Mouse (Mus musculus) hindbrain, embryonic 10.5 days (tissue): ENCODE measurements around the gene Gnat2. TPM values are rescaled to one million over a fixed set of nuclear protein-coding genes. Genes with fewer than 3 reads are reported as not detected.

ENCODE experiments used
- DNase-seq: peaks from one replicate; pipeline ENCODE4 v3.0.0-alpha.2; 2017; ENCODE audit warnings: low spot score
- H3K27ac ChIP-seq: fragments of 300-500 bp; sonication (generic); 2 replicates; pipeline ENCODE4 v1.5.1; 2016; ENCODE audit warnings: mild to moderate bottlenecking, moderate library complexity
- H3K27me3 ChIP-seq: fragments of 300-500 bp; sonication (generic); 2 replicates; pipeline ENCODE4 v1.6.1; 2016; ENCODE audit warnings: mild to moderate bottlenecking; ENCODE audit not compliant: poor library complexity, insufficient read depth, severe bottlenecking
- H3K36me3 ChIP-seq: fragments of 300-500 bp; sonication (generic); 2 replicates; pipeline ENCODE4 v1.6.1; 2016; ENCODE audit warnings: mild to moderate bottlenecking, moderate library complexity
- H3K4me1 ChIP-seq: fragments of 300-500 bp; sonication (generic); replicated peaks from 2 replicates; pipeline ENCODE4 v1.6.1; 2016; ENCODE audit warnings: mild to moderate bottlenecking
- H3K4me3 ChIP-seq: fragments of 300-500 bp; sonication (generic); 2 replicates; pipeline ENCODE4 v1.5.1; 2016; ENCODE audit warnings: mild to moderate bottlenecking, moderate library complexity
- H3K9me3 ChIP-seq: fragments of 300-500 bp; sonication (generic); 2 replicates; pipeline ENCODE4 v1.6.1; 2016; ENCODE audit warnings: mild to moderate bottlenecking, moderate library complexity
- WGBS: fragments of 180-500 bp; shearing (Covaris S2); methylation state at CpG from one replicate; pipeline ENCODE4 v1.1.7; 2016; 5-methylcytosine and 5-hydroxymethylcytosine counted together
- polyA plus RNA-seq: library from polyadenylated mRNA; unstranded; fragments of >200 nt; fragmentation: Nextera tagmentation; extraction: Ambion mirVana; gene quantifications from 2 replicates; pipeline ENCODE4 v1.2.1, GENCODE M21; 2016

Gene Gnat2
- polyA plus RNA-seq, 1 experiment from 2014 or later = 0.46 TPM

DNA sequence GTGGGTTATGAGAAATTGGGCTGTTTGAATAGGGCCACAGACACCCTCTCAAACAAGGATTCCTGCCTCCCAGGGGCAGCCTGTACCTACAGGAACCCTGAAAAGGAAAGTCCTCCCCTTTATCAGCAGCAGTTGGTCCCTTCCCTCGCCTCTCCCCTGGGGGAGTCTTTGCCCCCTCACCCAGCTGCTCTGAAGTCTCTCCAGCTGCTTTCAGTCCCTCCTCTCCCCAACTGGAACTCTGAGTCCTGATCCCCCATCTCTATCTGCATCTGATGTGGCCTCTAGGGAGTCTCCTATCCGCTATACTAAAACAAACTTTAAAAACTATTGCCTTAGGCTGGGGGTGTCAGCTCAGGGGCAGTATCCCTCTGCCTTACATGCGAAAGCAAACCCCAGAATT lies 5.3 kb upstream of the Gnat2 start:
- Histone ChIP-seq H3K36me3 (no peaks in the 10 kb centered on the region; the same call in 1 of the 2 replicates), H3K9me3 (no peaks in the 10 kb centered on the region), H3K4me1 (peaks cover 65% of the 10 kb centered on the region), H3K4me3 (peak overlapping the region; percentile 91; the same call in 1 of the 2 replicates), H3K27me3 (peaks cover 12% of the 10 kb centered on the region; the same call in 1 of the 2 replicates), H3K27ac (peak overlapping the region; percentile 95; the same call in 1 of the 2 replicates)
- no peak for DNase-seq
- 75% methylated on average over 3 of the region's 3 CpGs for WGBS

DNA sequence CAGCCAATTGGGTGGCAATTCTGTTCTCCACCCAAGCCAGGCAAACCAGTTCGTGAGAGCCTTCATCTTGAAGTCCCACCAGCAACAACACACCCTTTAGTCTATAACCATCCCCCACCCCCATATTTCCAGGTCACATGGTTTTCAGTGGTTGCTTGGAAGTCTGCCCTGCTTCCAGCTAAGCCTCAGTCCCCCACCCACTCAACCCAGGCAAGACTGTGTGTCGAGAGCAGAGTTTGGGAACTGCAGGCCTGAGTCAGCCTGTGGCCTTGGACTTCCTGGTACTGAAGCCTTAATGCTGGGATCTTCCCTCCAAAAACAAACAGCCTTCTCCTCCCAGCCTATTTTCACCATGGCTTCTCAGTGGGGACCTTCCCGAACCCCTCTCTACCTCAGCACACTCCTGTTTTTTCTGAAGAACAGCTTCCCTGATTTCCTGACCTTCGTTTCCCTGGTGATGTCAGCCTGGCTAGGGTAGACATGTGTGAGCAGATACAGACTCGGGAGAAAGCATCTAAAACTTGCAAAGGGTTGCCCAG lies 3.7 kb upstream of the Gnat2 start:
- Histone ChIP-seq H3K27ac (peak overlapping the region; percentile 62; the same call in 1 of the 2 replicates), H3K36me3 (no peaks in the 10 kb centered on the region), H3K9me3 (no peaks in the 10 kb centered on the region), H3K4me1 (peaks cover 49% of the 10 kb centered on the region), H3K27me3 (peaks cover 12% of the 10 kb centered on the region; the same call in 1 of the 2 replicates), H3K4me3 (no peak overlapping the region)
- WGBS = 50% methylated on average over 5 of the region's 5 CpGs
- DNase-seq = no peak

DNA sequence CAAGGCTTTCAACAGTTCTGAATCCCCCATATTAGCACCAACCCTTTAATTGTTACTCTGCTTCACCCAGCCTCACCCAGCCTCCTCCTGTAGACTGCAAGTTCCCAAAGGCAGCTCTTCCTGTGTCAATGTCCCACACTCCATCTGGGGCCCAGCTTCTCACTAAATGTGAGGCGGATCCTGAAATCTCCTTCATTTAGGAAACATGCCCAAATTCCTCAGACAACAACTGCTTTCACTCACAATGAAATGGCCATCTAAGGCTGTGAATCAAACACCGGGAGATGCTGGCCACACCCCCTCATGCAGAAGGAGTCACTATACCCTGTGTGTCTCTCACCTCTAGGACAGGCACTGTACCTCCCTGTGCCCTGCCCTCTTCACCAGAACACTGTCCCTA lies 2.7 kb upstream of the Gnat2 start:
- 46% methylated on average over 2 of the region's 2 CpGs for WGBS
- H3K27me3 ChIP-seq = peaks cover 12% of the 10 kb centered on the region; the same call in 1 of the 2 replicates
- no peak overlapping the region for H3K4me3 ChIP-seq
- no peaks in the 10 kb centered on the region for H3K9me3 ChIP-seq
- H3K36me3 ChIP-seq = no peaks in the 10 kb centered on the region
- no peak overlapping the region for H3K27ac ChIP-seq
- DNase-seq = no peak
- H3K4me1 ChIP-seq = peaks cover 39% of the 10 kb centered on the region

DNA sequence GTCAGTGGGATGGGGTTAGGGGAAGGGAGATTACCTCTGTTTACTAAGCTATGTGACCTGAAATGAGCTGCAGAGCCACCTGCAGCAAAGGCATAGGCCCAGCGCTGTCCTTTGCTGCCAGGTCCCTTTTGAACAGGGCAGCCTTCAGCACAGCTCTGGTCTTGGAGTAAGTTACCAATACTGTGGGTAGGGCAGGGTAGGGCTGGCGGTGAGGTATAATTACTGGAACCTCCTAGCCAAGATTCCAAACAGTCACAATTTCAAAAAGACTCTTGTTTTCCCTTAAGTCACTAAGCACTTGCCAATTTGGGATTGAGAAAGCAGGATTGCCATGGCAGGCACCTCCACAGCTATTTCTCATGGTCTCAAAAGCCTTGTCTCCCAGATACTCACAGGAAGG lies 2.0 kb upstream of the Gnat2 start:
- 85% methylated on average over 2 of the region's 2 CpGs for WGBS

DNA sequence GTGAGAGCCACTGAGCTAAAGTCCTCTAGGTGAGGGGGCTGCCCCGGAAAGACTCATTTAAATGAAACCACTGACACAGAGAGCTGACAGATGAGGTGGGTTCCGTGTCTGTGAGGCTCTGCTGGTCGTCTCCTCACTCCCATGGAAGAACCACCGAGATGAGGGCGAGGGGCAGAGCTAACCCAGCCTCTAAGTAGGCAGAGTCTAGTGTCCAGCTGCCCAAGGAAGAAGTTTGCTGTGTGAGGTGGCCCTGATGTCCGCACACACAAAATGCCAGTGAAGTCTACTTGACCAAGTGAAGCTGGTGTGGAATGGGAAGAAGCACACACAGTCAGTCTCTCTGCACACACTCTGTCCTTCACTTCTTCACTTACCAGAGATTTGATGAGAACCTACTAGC lies 559 bp upstream of the Gnat2 start:
- Histone ChIP-seq H3K9me3 (no peaks in the 10 kb centered on the region), H3K4me1 (peaks cover 18% of the 10 kb centered on the region), H3K27me3 (peaks cover 12% of the 10 kb centered on the region; the same call in 1 of the 2 replicates), H3K4me3 (no peak overlapping the region), H3K36me3 (no peaks in the 10 kb centered on the region), H3K27ac (no peak overlapping the region)
- DNase-seq = no peak
- WGBS = 76% methylated on average over 6 of the region's 6 CpGs

More for the DNA sequence above, 2.0 kb upstream of the Gnat2 start:
- Histone ChIP-seq H3K9me3 (no peaks in the 10 kb centered on the region), H3K27me3 (peaks cover 12% of the 10 kb centered on the region; the same call in 1 of the 2 replicates), H3K4me3 (no peak overlapping the region), H3K4me1 (peaks cover 33% of the 10 kb centered on the region), H3K27ac (no peak overlapping the region), H3K36me3 (no peaks in the 10 kb centered on the region)
- no peak for DNase-seq

DNA sequence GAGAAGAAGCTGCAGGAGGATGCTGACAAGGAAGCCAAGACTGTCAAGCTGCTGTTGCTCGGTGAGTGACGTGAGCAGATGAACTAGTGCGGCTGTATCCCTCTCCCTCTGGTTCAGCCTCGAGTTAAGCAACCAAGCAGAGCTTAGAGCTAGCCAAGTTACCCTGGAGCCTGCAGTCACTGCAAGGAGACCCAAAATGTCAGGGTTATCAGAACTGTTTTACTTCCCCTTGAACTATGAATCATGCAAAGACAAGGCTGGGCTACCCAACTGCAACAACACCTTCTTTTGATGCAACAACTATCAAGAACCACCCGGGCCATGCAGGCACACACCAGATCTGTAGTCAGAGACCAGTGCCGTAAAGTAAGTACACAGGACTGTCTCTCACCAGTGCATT lies 717 bp downstream of the Gnat2 start:
- H3K9me3 ChIP-seq = no peaks in the 10 kb centered on the region
- no peak overlapping the region for H3K27ac ChIP-seq
- DNase-seq = no peak
- H3K27me3 ChIP-seq = peaks cover 8% of the 10 kb centered on the region; the same call in 1 of the 2 replicates
- H3K4me1 ChIP-seq = peaks cover 13% of the 10 kb centered on the region
- H3K4me3 ChIP-seq = no peak overlapping the region
- H3K36me3 ChIP-seq = no peaks in the 10 kb centered on the region
- 67% methylated on average over 6 of the region's 6 CpGs for WGBS

DNA sequence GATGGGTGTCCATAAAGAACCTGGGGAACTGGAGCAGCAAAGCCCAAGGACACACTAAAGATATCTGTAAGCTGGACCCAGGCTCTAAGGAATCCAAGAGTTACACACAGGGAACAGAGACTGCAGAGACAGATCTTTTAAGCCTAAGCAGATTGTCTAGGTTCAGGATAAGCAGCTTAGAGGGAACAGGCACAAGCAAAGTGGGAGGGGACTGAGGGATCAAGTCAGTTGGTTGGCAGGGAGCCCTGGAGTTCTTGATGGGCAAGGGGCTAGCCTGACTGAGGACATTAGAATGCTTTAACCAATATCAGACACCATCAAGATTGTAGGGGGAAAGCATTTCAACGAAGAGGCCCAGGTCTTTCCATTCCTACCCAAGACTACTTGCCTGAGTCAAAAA lies 1.6 kb downstream of the Gnat2 start:
- no peaks in the 10 kb centered on the region for H3K9me3 ChIP-seq
- H3K4me1 ChIP-seq = peaks cover 8% of the 10 kb centered on the region
- no peak for DNase-seq
- no peak overlapping the region for H3K4me3 ChIP-seq
- peaks cover 3% of the 10 kb centered on the region; the same call in 1 of the 2 replicates for H3K27me3 ChIP-seq
- WGBS = 91% methylated on average over 1 of the region's 1 CpGs
- no peaks in the 10 kb centered on the region for H3K36me3 ChIP-seq
- H3K27ac ChIP-seq = no peak overlapping the region

DNA sequence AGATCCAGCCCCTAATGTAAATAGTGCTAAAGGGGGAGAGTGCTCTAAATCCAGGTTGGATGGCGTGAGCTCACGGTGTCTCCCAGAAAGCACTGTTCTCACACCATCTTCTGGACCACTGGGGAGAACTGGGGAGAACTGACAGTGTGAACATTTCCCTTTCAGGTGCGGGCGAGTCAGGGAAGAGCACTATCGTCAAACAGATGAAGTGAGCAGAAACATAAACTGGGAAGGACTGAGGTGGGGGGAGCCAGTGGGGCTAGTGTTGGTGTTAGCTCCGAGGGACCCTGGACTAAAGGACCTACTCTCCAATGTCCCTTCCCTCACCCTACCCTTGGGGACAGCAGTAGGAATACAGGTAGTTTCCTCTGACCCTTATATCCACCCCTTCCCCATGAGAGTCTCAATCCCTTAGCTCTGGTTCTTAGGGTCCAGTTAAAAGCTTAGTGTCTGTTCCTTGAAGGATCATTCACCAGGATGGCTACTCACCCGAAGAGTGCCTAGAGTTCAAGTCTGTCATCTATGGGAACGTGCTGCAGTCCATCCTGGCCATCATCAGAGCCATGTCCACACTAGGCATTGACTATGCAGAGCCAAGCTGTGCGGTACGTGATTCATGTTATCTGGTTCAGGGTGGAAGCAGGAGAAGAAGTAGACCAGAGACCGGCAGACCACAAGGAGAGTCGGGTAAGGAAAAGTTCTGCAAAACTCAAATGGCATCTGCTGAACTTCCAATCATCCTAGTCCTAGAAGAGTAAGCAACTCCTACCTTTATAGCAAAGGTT lies 2.6 kb downstream of the Gnat2 start:
- Histone ChIP-seq H3K4me1 (no peaks in the 10 kb centered on the region), H3K27ac (no peak overlapping the region), H3K27me3 (no peaks in the 10 kb centered on the region), H3K9me3 (no peaks in the 10 kb centered on the region), H3K36me3 (no peaks in the 10 kb centered on the region), H3K4me3 (no peak overlapping the region)
- DNase-seq = no peak
- 94% methylated on average over 12 of the region's 12 CpGs for WGBS

DNA sequence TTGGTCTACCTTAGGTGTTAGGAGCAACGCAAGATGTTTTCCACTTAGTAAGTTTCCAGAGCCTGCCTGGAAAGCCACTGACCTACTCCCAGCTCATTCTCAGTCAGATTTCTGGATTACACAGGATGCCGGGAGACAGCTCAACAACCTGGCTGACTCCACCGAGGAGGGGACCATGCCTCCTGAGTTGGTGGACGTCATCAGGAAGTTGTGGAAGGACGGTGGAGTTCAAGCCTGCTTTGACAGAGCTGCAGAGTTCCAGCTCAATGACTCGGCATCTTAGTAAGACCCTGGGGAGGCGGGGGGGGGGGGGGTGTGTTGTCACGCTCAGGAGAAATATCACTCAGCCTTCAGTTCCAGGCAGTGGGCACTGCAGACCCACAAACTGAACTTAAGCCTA lies 3.6 kb downstream of the Gnat2 start:
- H3K27ac ChIP-seq = no peak overlapping the region
- whole genome bisulfite sequencing = 71% methylated on average over 8 of the region's 8 CpGs
- no peaks in the 10 kb centered on the region for H3K27me3 ChIP-seq
- DNase-seq = no peak
- no peaks in the 10 kb centered on the region for H3K4me1 ChIP-seq
- H3K9me3 ChIP-seq = no peaks in the 10 kb centered on the region
- H3K4me3 ChIP-seq = no peak overlapping the region
- no peaks in the 10 kb centered on the region for H3K36me3 ChIP-seq

DNA sequence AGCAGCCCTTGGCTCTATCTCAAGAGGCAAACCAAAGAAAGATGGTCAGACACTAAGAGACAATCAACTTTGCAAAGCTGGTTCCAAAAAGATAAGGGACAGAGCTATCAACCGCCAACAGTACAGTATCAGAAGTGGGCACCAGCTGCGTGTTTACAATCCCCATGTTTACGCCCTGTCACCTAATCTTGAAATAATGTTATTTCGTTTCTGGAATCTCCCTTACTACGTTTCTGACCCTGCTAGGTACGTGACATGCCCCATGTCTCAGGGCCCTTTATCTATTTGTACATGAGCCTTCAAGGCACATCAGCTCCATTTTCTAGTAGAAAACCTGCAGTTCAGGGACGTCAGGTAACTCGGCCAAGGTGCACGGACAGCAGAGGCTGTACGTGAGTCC lies 4.1 kb downstream of the Gnat2 start:
- DNase-seq = no peak
- WGBS = 90% methylated on average over 10 of the region's 10 CpGs
- Histone ChIP-seq H3K27me3 (no peaks in the 10 kb centered on the region), H3K36me3 (no peaks in the 10 kb centered on the region), H3K4me1 (no peaks in the 10 kb centered on the region), H3K4me3 (no peak overlapping the region), H3K27ac (peak overlapping the region; percentile 40; the same call in 1 of the 2 replicates), H3K9me3 (no peaks in the 10 kb centered on the region)

DNA sequence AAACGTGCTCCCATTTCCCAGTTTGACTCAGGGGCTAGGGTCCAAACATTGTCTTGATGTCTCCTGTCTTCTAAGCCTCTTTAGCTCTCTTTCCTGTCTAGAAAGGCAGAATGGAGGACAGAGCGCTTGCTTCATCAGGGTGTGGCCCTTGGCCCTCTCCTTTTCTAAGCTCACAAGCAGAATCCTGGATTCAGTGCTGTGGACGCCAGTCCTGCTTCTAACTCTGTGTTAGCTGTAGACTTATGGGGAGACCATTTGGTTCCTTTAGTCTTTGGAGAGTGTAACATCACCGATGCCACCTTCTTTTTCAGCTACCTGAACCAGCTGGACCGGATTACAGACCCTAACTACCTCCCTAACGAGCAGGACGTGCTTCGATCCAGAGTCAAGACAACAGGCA lies 5.1 kb downstream of the Gnat2 start:
- DNase-seq = no peak
- Histone ChIP-seq H3K9me3 (no peaks in the 10 kb centered on the region), H3K4me1 (no peaks in the 10 kb centered on the region), H3K27ac (no peak overlapping the region), H3K4me3 (no peak overlapping the region), H3K27me3 (no peaks in the 10 kb centered on the region), H3K36me3 (no peaks in the 10 kb centered on the region)
- 86% methylated on average over 8 of the region's 8 CpGs for WGBS

DNA sequence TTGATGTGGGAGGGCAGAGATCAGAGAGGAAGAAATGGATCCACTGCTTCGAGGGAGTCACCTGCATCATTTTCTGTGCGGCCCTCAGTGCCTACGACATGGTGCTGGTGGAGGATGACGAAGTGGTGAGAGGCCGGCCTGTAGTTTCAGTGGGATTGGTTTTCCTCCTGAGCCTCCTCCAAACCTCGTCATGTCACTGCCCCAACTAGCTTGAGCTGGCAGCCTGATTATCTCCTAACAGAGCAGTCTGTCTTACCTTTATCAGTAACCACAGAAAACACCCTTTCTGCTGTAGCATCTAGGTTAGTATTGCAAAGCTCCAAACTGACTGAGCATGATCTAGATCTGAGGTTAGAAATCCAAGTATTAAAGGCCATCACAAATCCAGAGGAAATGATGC lies 5.7 kb downstream of the Gnat2 start:
- no peak for DNase-seq
- no peak overlapping the region for H3K27ac ChIP-seq
- H3K4me1 ChIP-seq = no peaks in the 10 kb centered on the region
- no peaks in the 10 kb centered on the region for H3K27me3 ChIP-seq
- 83% methylated on average over 6 of the region's 6 CpGs for WGBS
- no peaks in the 10 kb centered on the region for H3K9me3 ChIP-seq
- H3K36me3 ChIP-seq = no peaks in the 10 kb centered on the region
- no peak overlapping the region for H3K4me3 ChIP-seq

DNA sequence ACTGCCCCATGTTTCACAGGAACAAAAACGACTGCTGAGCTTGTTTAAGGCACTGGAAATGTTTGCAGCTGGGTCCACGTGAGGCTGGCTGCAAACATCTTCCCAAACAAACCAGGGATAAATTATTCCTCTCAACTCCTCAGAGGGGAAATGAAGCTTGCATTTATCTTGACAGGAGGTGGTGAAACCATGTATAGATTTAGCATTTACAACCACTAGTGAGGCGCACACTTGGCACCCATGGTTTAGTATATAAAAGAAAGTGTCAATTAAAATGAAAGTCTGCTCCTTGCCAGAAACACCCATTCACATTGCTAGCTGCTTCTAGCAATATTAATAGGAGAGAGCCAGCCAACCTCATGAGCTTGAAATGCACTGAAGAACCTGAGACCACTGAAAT lies 9.0 kb downstream of the Gnat2 start:
- Histone ChIP-seq H3K4me3 (no peak overlapping the region), H3K36me3 (peaks cover 19% of the 10 kb centered on the region), H3K9me3 (no peaks in the 10 kb centered on the region), H3K27ac (no peak overlapping the region), H3K27me3 (no peaks in the 10 kb centered on the region), H3K4me1 (no peaks in the 10 kb centered on the region)
- no peak for DNase-seq
- WGBS = 69% methylated on average over 3 of the region's 3 CpGs
